Mouse (Mus musculus): ENCODE measurements at regions not wholly inside any gene's neighbourhood (a gene's known extent, or its start where the extent isn't known, plus 50 kb on each side); places are given as distances from the start of the nearest gene placed in this dataset.
A peak's percentile ranks its signal among the peaks of the same experiment; 100 is the strongest.

DNA sequence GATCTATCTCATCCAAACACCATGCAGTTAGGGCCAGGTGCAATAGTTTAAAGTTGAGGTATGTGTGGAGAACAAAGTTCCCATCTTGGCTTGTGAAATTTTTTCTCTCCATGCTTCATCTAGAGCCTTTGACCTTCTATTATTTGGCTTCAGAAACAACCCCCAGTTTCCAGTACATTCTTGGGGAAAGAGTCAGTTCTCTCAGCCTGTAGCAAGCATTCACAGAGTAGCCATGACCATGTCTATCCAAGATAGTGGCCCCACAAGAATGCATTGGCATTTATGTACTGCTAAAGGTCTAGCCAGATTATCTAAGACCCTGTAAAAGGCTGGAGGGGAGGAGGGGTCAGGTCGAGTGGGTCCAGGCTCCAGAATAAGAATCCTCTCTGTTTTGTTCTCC is 229.8 kb downstream of the En1 start:
- Histone ChIP-seq H3K4me1 (ENCODE audit: control insufficient read depth, insufficient read depth, low read length) (no peaks in the 10 kb centered on the region), H3K36me3 (ENCODE audit: control insufficient read depth, insufficient read depth, low read length) (no peaks in the 10 kb centered on the region), H3K4me2 (replicated peaks; ENCODE audit: low read depth, low read length) (no peak overlapping the region), H3K27me3 (ENCODE audit: control insufficient read depth, insufficient read depth, low read length) (no peaks in the 10 kb centered on the region), H3K4me3 (ENCODE audit: low read length) (no peak overlapping the region), H3K9me3 (ENCODE audit: control insufficient read depth, low read length) (no peaks in the 10 kb centered on the region), H3K9ac (ENCODE audit: low read depth, low read length) (no peak overlapping the region), H3K27ac (ENCODE audit: low read depth, low read length) (no peak overlapping the region)
- WGBS, result 92% methylated on average over 1 of the region's 1 CpGs
- ATAC-seq (ENCODE audit: low FRiP score, low TSS enrichment), result no peak

DNA sequence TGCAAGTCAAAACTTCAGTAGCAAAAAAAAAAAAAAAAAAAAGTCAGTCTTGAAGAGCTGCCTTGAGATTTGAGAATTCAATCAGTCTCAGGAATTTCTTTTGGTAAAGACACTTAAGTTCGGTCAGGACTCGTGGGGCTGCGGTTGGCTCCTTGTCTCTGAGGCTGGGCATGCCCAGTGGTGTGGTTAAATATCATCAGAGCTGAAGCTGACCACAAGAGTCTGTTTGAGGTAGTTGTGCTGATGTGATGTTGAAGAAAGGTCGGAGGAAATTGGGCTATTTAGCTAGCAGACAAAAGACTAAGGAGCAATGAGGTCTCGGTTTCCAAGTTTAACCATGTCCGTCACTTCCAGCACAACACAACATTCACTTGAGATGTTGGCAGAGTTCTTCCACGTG is 240.4 kb downstream of the En1 start:
- Histone ChIP-seq H3K4me3 (ENCODE audit: low read length) (no peak overlapping the region), H3K4me2 (replicated peaks; ENCODE audit: low read depth, low read length) (no peak overlapping the region), H3K9ac (ENCODE audit: low read depth, low read length) (no peak overlapping the region), H3K9me3 (ENCODE audit: control insufficient read depth, low read length) (no peaks in the 10 kb centered on the region), H3K27ac (ENCODE audit: low read depth, low read length) (no peak overlapping the region), H3K36me3 (ENCODE audit: control insufficient read depth, insufficient read depth, low read length) (no peaks in the 10 kb centered on the region), H3K27me3 (ENCODE audit: control insufficient read depth, insufficient read depth, low read length) (no peaks in the 10 kb centered on the region), H3K4me1 (ENCODE audit: control insufficient read depth, insufficient read depth, low read length) (no peaks in the 10 kb centered on the region)
- WGBS, result 66% methylated on average over 7 of the region's 7 CpGs
- no peak for ATAC-seq (ENCODE audit: low FRiP score, low TSS enrichment)

GRCm38 (mm10) chr1:120846146-120846545 is 243.9 kb downstream of the En1 start:
- Histone ChIP-seq H3K27ac (ENCODE audit: low read depth, low read length) (no peak overlapping the region), H3K9ac (ENCODE audit: low read depth, low read length) (no peak overlapping the region), H3K4me2 (replicated peaks; ENCODE audit: low read depth, low read length) (no peak overlapping the region), H3K36me3 (ENCODE audit: control insufficient read depth, insufficient read depth, low read length) (no peaks in the 10 kb centered on the region), H3K4me3 (ENCODE audit: low read length) (no peak overlapping the region), H3K4me1 (ENCODE audit: control insufficient read depth, insufficient read depth, low read length) (no peaks in the 10 kb centered on the region), H3K9me3 (ENCODE audit: control insufficient read depth, low read length) (no peaks in the 10 kb centered on the region), H3K27me3 (ENCODE audit: control insufficient read depth, insufficient read depth, low read length) (no peaks in the 10 kb centered on the region)
- ATAC-seq (ENCODE audit: low FRiP score, low TSS enrichment), result no peak
- WGBS, result 84% methylated on average over 2 of the region's 2 CpGs

- H3K27ac ChIP-seq (ENCODE audit: low read depth, low read length), result no peak overlapping the region
- no peaks in the 10 kb centered on the region for H3K27me3 ChIP-seq (ENCODE audit: control insufficient read depth, insufficient read depth, low read length)
- WGBS, result 52% methylated on average over 6 of the region's 6 CpGs
- no peaks in the 10 kb centered on the region for H3K36me3 ChIP-seq (ENCODE audit: control insufficient read depth, insufficient read depth, low read length)
- no peaks in the 10 kb centered on the region for H3K4me1 ChIP-seq (ENCODE audit: control insufficient read depth, insufficient read depth, low read length)
- no peak overlapping the region for H3K4me2 ChIP-seq (replicated peaks; ENCODE audit: low read depth, low read length)
- no peaks in the 10 kb centered on the region for H3K9me3 ChIP-seq (ENCODE audit: control insufficient read depth, low read length)
- H3K4me3 ChIP-seq (ENCODE audit: low read length), result no peak overlapping the region
- ATAC-seq (ENCODE audit: low FRiP score, low TSS enrichment), result no peak
- H3K9ac ChIP-seq (ENCODE audit: low read depth, low read length), result no peak overlapping the region
These were observed 249.8 kb downstream of the En1 start for GRCm38 (mm10) chr1:120851860-120852503.

DNA sequence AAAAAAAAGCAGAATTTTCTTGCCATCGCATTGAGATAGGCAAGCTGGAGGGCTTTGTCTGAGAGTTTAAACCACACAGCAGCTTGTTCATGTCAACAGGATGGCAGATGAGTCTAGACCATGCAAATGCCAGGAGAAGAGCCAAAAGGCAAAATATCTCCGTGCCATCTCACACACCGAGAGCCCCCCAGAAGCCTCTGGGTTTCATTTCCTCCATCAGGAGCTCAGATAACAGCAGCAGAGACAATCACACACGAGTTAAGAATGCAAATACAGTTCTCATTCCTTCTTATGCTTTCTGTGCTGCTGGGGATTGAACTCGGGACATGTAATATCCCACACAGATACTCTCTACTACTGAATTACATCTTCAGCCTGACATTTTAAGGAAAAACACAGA is 255.3 kb downstream of the En1 start:
- no peaks in the 10 kb centered on the region for H3K36me3 ChIP-seq (ENCODE audit: control insufficient read depth, insufficient read depth, low read length)
- H3K4me2 ChIP-seq (replicated peaks; ENCODE audit: low read depth, low read length), result no peak overlapping the region
- WGBS, result 41% methylated on average over 5 of the region's 5 CpGs
- no peak overlapping the region for H3K9ac ChIP-seq (ENCODE audit: low read depth, low read length)
- ATAC-seq (ENCODE audit: low FRiP score, low TSS enrichment), result no peak
- H3K27ac ChIP-seq (ENCODE audit: low read depth, low read length), result no peak overlapping the region
- H3K9me3 ChIP-seq (ENCODE audit: control insufficient read depth, low read length), result no peaks in the 10 kb centered on the region
- H3K4me3 ChIP-seq (ENCODE audit: low read length), result no peak overlapping the region
- H3K27me3 ChIP-seq (ENCODE audit: control insufficient read depth, insufficient read depth, low read length), result no peaks in the 10 kb centered on the region
- no peaks in the 10 kb centered on the region for H3K4me1 ChIP-seq (ENCODE audit: control insufficient read depth, insufficient read depth, low read length)

GRCm38 (mm10) chr1:120859546-120859945 is 257.3 kb downstream of the En1 start:
- Histone ChIP-seq H3K27ac (ENCODE audit: low read depth, low read length) (no peak overlapping the region), H3K4me3 (ENCODE audit: low read length) (no peak overlapping the region), H3K4me2 (replicated peaks; ENCODE audit: low read depth, low read length) (no peak overlapping the region), H3K27me3 (ENCODE audit: control insufficient read depth, insufficient read depth, low read length) (no peaks in the 10 kb centered on the region), H3K9ac (ENCODE audit: low read depth, low read length) (no peak overlapping the region), H3K4me1 (ENCODE audit: control insufficient read depth, insufficient read depth, low read length) (no peaks in the 10 kb centered on the region), H3K36me3 (ENCODE audit: control insufficient read depth, insufficient read depth, low read length) (no peaks in the 10 kb centered on the region), H3K9me3 (ENCODE audit: control insufficient read depth, low read length) (no peaks in the 10 kb centered on the region)
- peak; percentile 77; the same call in 1 of the 2 replicates for ATAC-seq (ENCODE audit: low FRiP score, low TSS enrichment)
- whole genome bisulfite sequencing, result 16% methylated on average over 5 of the region's 5 CpGs

DNA sequence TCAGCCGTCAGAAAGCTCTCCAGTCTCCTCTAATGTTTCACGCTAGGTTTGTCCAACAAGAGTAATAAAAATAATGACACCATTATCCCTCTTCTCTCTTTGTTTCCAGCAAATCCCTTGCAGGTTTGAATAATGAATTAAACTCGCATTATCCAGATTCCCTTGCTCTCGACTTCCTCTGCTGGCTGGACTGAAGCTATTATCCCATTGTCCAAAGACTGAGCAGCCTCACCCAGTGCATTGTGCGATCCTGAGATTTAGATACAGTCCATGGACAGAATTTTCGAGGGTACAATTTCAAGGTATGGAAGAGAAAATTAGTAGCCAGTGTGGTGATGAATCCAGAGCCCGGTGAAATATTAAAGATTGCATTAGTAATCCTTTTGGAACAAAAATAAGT is 270.3 kb downstream of the En1 start:
- Histone ChIP-seq H3K4me2 (replicated peaks; ENCODE audit: low read depth, low read length) (no peak overlapping the region), H3K9me3 (ENCODE audit: control insufficient read depth, low read length) (no peaks in the 10 kb centered on the region), H3K4me1 (ENCODE audit: control insufficient read depth, insufficient read depth, low read length) (no peaks in the 10 kb centered on the region), H3K9ac (ENCODE audit: low read depth, low read length) (no peak overlapping the region), H3K36me3 (ENCODE audit: control insufficient read depth, insufficient read depth, low read length) (no peaks in the 10 kb centered on the region), H3K27me3 (ENCODE audit: control insufficient read depth, insufficient read depth, low read length) (no peaks in the 10 kb centered on the region), H3K4me3 (ENCODE audit: low read length) (no peak overlapping the region), H3K27ac (ENCODE audit: low read depth, low read length) (no peak overlapping the region)
- WGBS, result 85% methylated on average over 7 of the region's 7 CpGs
- no peak for ATAC-seq (ENCODE audit: low FRiP score, low TSS enrichment)

DNA sequence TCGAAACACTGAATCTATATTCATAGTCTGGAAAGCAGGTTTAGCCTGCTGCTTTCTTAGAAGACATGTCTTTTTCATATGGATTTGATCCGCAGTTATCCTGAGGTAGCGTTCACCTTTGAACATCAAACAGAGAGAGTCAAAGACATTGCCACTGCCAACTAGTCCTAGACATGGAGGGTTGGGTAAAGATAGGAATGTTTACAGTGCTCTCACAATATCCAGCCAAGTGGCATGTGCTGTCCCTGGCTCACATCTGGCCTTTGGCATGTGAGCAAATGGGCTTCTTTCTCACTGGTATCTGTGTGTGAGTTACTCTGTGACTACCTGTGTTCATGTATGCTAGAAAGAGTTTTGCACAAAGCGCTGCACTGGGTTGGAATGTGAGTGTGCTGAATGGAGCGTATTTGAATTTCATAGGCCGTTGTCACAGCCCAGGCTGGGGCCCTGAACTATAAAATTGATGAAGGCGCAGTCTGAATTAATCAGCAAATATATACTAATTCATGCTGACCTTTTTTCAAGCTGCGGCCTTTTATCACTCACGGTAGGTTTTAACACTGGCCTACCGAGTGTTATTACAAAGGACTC is 280.8 kb downstream of the En1 start:
- H3K27me3 ChIP-seq (ENCODE audit: control insufficient read depth, insufficient read depth, low read length), result no peaks in the 10 kb centered on the region
- no peak overlapping the region for H3K27ac ChIP-seq (ENCODE audit: low read depth, low read length)
- no peaks in the 10 kb centered on the region for H3K36me3 ChIP-seq (ENCODE audit: control insufficient read depth, insufficient read depth, low read length)
- no peak for ATAC-seq (ENCODE audit: low FRiP score, low TSS enrichment)
- H3K4me1 ChIP-seq (ENCODE audit: control insufficient read depth, insufficient read depth, low read length), result no peaks in the 10 kb centered on the region
- H3K4me3 ChIP-seq (ENCODE audit: low read length), result no peak overlapping the region
- H3K9me3 ChIP-seq (ENCODE audit: control insufficient read depth, low read length), result no peaks in the 10 kb centered on the region
- 87% methylated on average over 10 of the region's 10 CpGs for WGBS
- H3K9ac ChIP-seq (ENCODE audit: low read depth, low read length), result no peak overlapping the region
- H3K4me2 ChIP-seq (replicated peaks; ENCODE audit: low read depth, low read length), result no peak overlapping the region

- Histone ChIP-seq H3K4me3 (ENCODE audit: low read length) (no peak overlapping the region), H3K4me1 (ENCODE audit: control insufficient read depth, insufficient read depth, low read length) (no peaks in the 10 kb centered on the region), H3K9me3 (ENCODE audit: control insufficient read depth, low read length) (no peaks in the 10 kb centered on the region), H3K4me2 (replicated peaks; ENCODE audit: low read depth, low read length) (no peak overlapping the region), H3K36me3 (ENCODE audit: control insufficient read depth, insufficient read depth, low read length) (no peaks in the 10 kb centered on the region), H3K27ac (ENCODE audit: low read depth, low read length) (no peak overlapping the region), H3K9ac (ENCODE audit: low read depth, low read length) (no peak overlapping the region), H3K27me3 (ENCODE audit: control insufficient read depth, insufficient read depth, low read length) (no peaks in the 10 kb centered on the region)
- WGBS, result 81% methylated on average over 9 of the region's 9 CpGs
- no peak for ATAC-seq (ENCODE audit: low FRiP score, low TSS enrichment)
These were observed 281.4 kb downstream of the En1 start for GRCm38 (mm10) chr1:120883632-120884031.

All from kidney, embryonic 14.5 days (tissue).